Mouse (Mus musculus) ES-Bruce4 (cell line): Measurements from ENCODE around the gene Sept5. TPM values are rescaled to one million over a fixed set of nuclear protein-coding genes. Genes with fewer than 3 reads are reported as not detected.

ENCODE experiments used
- H3K27ac ChIP-seq: 2 replicates; pipeline ENCODE4 v1.5.1; 2012; ENCODE audit warnings: low read length, inconsistent platforms; ENCODE audit not compliant: insufficient read depth
- H3K27me3 ChIP-seq: 2 replicates; pipeline ENCODE4 v1.6.1; 2012; ENCODE audit warnings: mild to moderate bottlenecking, low read length, inconsistent platforms; ENCODE audit not compliant: control insufficient read depth, poor library complexity, insufficient read depth, severe bottlenecking
- H3K36me3 ChIP-seq: 2 replicates; pipeline ENCODE4 v1.6.1; 2012; ENCODE audit warnings: inconsistent platforms, mild to moderate bottlenecking, low read length, moderate library complexity; ENCODE audit not compliant: control insufficient read depth, poor library complexity, insufficient read depth, severe bottlenecking
- H3K4me1 ChIP-seq: one replicate; pipeline ENCODE4 v1.8.1; 2011; ENCODE audit warnings: low read length; ENCODE audit not compliant: control insufficient read depth, insufficient read depth
- H3K4me3 ChIP-seq: 2 replicates; pipeline ENCODE4 v1.5.1; 2011; ENCODE audit warnings: low read depth, mild to moderate bottlenecking, low read length
- H3K9ac ChIP-seq: 2 replicates; pipeline ENCODE4 v1.6.1; 2012; ENCODE audit warnings: low read depth, mild to moderate bottlenecking, inconsistent platforms; ENCODE audit not compliant: poor library complexity, severe bottlenecking
- H3K9me3 ChIP-seq: replicated peaks from 2 replicates; pipeline ENCODE4 v1.6.1; 2012; ENCODE audit warnings: mild to moderate bottlenecking, low read length, inconsistent platforms; ENCODE audit not compliant: control insufficient read depth, poor library complexity, insufficient read depth, severe bottlenecking
- CTCF ChIP-seq: IDR thresholded peaks from one replicate; pipeline ENCODE4 v1.8.1; 2011; ENCODE audit warnings: low read depth, low read length
- EP300 ChIP-seq: IDR thresholded peaks from 2 replicates; pipeline ENCODE4 v1.6.1; 2011; ENCODE audit warnings: low read depth, low read length; ENCODE audit not compliant: insufficient read depth
- POLR2A ChIP-seq: IDR thresholded peaks from one replicate; pipeline ENCODE4 v1.8.1; 2011; ENCODE audit warnings: low read length; ENCODE audit not compliant: insufficient read depth
- polyA plus RNA-seq: library from polyadenylated mRNA; stranded (reverse); fragments of >200 nt; gene quantifications from 2 replicates; pipeline ENCODE4 v1.2.4, GENCODE M21; 2011; ENCODE audit warnings: low read depth; ENCODE audit not compliant: missing spikeins, insufficient read depth, insufficient read length

Sept5 gene
- polyA plus RNA-seq, 1 experiment = 1.8 TPM

DNA sequence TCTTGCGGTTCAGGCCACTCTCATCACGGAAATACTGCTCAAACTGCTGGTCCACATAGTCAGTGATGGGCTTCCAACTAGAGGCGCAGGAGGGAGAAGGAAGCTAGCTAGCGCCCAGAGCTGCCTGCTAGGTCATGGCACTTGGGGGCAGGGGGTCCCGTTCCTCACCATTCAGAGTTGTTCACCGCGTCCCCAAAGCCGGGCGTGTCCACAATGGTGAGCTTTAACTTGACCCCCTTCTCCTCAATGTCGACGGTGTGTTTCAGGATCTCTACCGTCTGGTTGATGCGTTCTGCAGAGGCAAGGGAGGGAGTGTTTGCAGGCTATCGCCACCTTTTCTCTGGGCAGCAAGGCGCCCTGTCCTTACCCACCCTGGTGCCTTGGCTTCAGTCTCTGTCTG lies 5.1 kb downstream of the Sept5 start:
- Histone ChIP-seq H3K4me1 (no peaks in the 10 kb centered on the region), H3K36me3 (no peaks in the 10 kb centered on the region), H3K27me3 (peaks cover 14% of the 10 kb centered on the region), H3K27ac (no peak overlapping the region), H3K9me3 (no peaks in the 10 kb centered on the region), H3K9ac (no peak overlapping the region), H3K4me3 (no peak overlapping the region)
- TF ChIP-seq EP300 (no peak), POLR2A (no peak), CTCF (no peak)

DNA sequence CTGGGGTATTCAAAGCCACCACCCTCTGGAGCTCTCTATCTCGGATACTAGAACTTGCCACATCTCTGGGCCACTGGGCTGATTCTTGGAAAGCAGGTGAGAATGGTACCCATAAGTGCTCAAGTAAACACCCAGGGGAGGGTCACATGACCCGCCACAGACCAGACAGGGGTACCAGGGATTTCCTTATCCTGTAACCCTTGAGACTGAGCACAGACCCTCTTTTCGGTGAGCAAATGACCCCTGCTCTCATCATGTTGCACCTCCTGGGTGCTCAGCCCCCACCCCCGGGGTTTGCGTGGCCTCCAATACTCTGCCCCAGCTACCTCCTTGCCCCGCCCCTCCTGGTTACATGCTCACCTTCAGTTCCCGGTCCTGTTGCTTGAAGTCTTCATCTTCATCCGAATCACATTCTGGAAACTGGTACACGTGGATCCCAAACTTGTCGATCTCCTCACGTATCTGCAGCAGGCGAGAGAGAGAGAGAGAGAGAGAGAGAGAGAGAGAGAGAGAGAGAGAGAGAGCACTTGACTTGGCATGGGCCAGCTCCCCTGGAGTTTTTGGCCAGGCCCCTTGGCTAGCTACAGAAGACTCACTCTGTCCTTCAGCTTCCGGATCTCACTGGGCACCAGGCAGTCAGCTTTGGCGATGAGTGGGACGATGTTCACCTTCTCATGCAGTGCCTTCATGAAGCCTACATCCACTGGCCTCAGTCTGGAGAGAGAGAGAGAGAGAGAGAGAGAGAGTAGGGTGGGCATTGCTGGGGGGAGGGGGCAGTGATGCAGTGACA lies 5.8 kb downstream of the Sept5 start:
- Histone ChIP-seq H3K27me3 (peaks cover 8% of the 10 kb centered on the region), H3K4me1 (no peaks in the 10 kb centered on the region)

DNA sequence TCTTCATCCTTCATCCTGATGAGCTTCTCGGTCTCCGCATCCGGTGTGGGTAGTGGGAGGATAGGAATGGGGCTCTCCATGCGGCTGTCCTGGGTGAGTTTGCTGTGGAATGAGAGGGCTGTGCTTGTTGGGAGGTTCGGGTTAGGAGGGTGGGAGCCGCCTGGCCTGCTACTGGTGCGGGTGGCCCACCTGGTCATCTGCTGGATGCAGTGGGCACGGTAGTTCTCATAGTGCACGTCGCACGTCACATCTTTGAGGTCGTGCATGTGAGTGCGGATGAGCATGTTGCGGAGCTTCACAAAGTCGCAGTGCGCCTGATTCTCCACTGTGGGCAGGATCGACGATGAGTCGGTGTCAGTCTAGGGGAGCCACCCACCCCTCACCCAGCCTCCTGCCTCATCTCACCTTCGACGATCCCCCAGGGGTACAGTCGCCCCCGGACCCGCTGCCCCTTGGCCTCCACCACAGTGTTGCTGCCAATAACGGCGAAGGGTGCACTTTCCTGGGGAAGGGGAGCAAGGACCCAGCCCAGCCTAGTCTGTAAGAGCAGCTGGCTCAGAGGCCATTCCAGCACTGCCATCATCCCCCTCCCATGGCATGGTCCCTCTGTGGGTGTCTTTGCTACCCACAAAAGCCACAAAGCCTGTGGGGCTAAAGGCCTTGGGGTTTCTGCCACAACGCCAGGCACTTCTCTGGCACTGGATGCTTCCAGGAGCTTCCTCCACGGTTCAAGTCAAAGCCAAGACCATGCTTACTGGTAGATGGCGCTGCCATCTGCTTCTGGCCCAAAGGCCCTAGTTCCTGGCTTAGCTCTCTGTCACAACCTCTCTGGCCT lies 6.6 kb downstream of the Sept5 start:
- Histone ChIP-seq H3K27me3 (peaks cover 7% of the 10 kb centered on the region; the same call in 1 of the 2 replicates), H3K36me3 (no peaks in the 10 kb centered on the region), H3K9me3 (no peaks in the 10 kb centered on the region), H3K27ac (no peak overlapping the region), H3K4me1 (no peaks in the 10 kb centered on the region), H3K9ac (no peak overlapping the region), H3K4me3 (no peak overlapping the region)
- TF ChIP-seq POLR2A (no peak), CTCF (no peak), EP300 (no peak)

More for the DNA sequence above, 5.8 kb downstream of the Sept5 start:
- no peaks in the 10 kb centered on the region for H3K9me3 ChIP-seq
- no peak for TF ChIP-seq POLR2A
- TF ChIP-seq EP300 = no peak
- TF ChIP-seq CTCF = no peak
- no peak overlapping the region for H3K9ac ChIP-seq
- H3K36me3 ChIP-seq = no peaks in the 10 kb centered on the region
- H3K4me3 ChIP-seq = no peak overlapping the region
- H3K27ac ChIP-seq = no peak overlapping the region

DNA sequence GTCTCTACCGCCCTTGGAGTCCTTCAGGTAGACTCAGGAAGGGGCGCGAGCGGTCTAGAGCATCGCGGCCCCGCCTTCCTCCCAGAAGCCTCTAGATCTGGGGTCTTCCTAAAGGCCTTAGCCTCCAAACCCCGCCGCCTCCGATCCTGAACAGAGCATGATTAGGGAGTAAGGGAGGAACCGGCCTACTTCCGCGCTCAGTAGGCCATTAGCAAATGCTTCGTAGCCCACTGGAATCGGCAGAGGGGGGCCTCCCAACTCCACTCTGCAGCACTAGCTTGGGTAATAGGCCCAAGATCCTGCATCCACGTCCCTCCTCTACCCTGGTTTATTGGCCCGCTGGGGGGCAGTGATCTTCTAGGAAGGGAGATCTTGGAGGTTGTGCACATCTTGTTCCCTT lies 7.7 kb downstream of the Sept5 start, which contains the start of gene Gp1bb:
Gene Gp1bb, minus strand, starts transcription at position 385 of the 400 bp plus-strand sequence.
- peaks cover 7% of the 10 kb centered on the region; the same call in 1 of the 2 replicates for H3K27me3 ChIP-seq
- H3K4me3 ChIP-seq = peak within 1 kb of the TSS; percentile 68
- H3K4me1 ChIP-seq = no peaks in the 10 kb centered on the region
- no peak within 1 kb of the TSS for H3K27ac ChIP-seq
- peak within 1 kb of the TSS; percentile 50 for H3K9ac ChIP-seq
- TF ChIP-seq POLR2A (no peak), EP300 (no peak), CTCF (peak; percentile 7)
- H3K9me3 ChIP-seq = no peaks in the 10 kb centered on the region
- H3K36me3 ChIP-seq = no peaks in the 10 kb centered on the region

DNA sequence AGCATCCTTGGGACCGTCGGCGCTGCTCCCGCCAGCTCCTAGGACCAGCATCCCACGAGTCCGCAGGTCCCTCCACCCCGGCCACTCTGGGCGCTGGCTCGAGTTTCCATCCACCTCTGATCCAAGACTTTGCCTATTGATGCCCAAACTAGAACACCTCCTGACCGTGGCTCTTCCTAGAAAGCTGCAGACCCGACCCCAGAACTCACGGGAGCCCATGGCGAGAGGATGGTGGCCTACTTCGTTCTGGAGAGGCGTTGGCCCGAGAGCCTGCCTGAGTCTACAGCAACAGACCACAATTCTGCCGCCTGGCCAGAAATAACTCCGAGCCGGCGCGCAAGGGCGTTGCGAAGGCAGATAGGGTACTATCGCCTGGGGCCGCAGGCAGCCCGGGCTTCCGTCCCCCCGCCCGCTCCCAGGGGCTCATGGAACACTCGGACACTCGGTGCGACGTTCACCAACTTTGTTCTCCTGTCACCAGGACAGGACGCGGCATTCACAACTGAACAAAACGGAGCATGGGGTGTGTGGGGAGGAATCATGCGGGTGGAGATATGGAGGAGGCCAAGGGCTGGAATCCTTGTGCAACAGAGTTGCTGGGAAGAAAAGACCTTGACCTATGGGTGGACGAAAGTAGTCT lies 8.3 kb downstream of the Sept5 start:
- Histone ChIP-seq H3K4me1 (no peaks in the 10 kb centered on the region), H3K36me3 (no peaks in the 10 kb centered on the region), H3K27me3 (peaks cover 7% of the 10 kb centered on the region; the same call in 1 of the 2 replicates), H3K4me3 (peak overlapping the region; percentile 68), H3K9ac (peak overlapping the region; percentile 50), H3K27ac (no peak overlapping the region), H3K9me3 (no peaks in the 10 kb centered on the region)
- TF ChIP-seq EP300 (no peak), POLR2A (no peak), CTCF (no peak)
